Mouse (Mus musculus): Measurements from ENCODE around the gene Clcc1.

- TF ChIP-seq MXI1 (IDR thresholded peaks at IDR 0.05; ENCODE audit: low read depth, low read length) = no peak; the same call in 1 of the 2 replicates
- no peak for TF ChIP-seq CTCF (IDR thresholded peaks at IDR 0.05 in 2 of 3, conservative IDR thresholded peaks at IDR 0.05 in 1 of 3; ENCODE audit: control insufficient read depth in 1 of 3, insufficient read depth in 1 of 3, low read depth in 2 of 3, low read length in 3 of 3, poor library complexity in 1 of 3, severe bottlenecking in 1 of 3)
- TF ChIP-seq KAT2A (conservative IDR thresholded peaks at IDR 0.05; ENCODE audit: low read depth, low read length) = no peak
- TF ChIP-seq ZMIZ1 (IDR thresholded peaks at IDR 0.05; ENCODE audit: low read depth, low read length) = peak; percentile 87
Measured at GRCm38 (mm10) chr3:108722036-108722872, 68.5 kb downstream of the Clcc1 start, which contains the start of gene Gpsm2.

Measured in MEL (cell line).